Mouse (Mus musculus): Measurements from ENCODE around the gene Nbeal1. TPM values are rescaled to one million over a fixed set of nuclear protein-coding genes. Genes with fewer than 3 reads are reported as not detected.

The Nbeal1 gene
- polyA plus RNA-seq, 2 experiments: 5.2 to 8.5 TPM

GRCm38 (mm10) chr1:60343630-60344455 lies 163.4 kb downstream of the Nbeal1 start:
- WGBS: 12% methylated on average over 14 of the region's 14 CpGs
- Histone ChIP-seq H3K9ac (ENCODE audit: low read depth, low read length, severe bottlenecking) (peak overlapping the region; percentile 77), H3K4me1 (ENCODE audit: control insufficient read depth, insufficient read depth, low read length) (peaks cover 9% of the 10 kb centered on the region), H3K27me3 (ENCODE audit: control insufficient read depth, insufficient read depth, low read length) (no peaks in the 10 kb centered on the region), H3K4me3 (replicated peaks; ENCODE audit: low read length) (peak overlapping the region; percentile 57), H3K4me2 (replicated peaks; ENCODE audit: low read depth, low read length, severe bottlenecking) (peak overlapping the region; percentile 66), H3K9me3 (ENCODE audit: control insufficient read depth, low read length) (no peaks in the 10 kb centered on the region), H3K36me3 (ENCODE audit: control insufficient read depth, insufficient read depth, low read length) (peaks cover 4% of the 10 kb centered on the region), H3K27ac (replicated peaks; ENCODE audit: low read depth, low read length) (peak overlapping the region; percentile 92)
- DNase-seq (ENCODE audit: low spot score): no peak
- TF ChIP-seq POLR2A (IDR thresholded peaks at IDR 0.05; ENCODE audit: borderline replicate concordance, extremely low read depth, insufficient read depth, insufficient read length): no peak
- ATAC-seq (ENCODE audit: low FRiP score, low read depth): peak; percentile 17; the same call in 1 of the 2 replicates

- Histone ChIP-seq H3K4me3 (replicated peaks; ENCODE audit: low read length) (no peak overlapping the region), H3K4me2 (replicated peaks; ENCODE audit: low read depth, low read length, severe bottlenecking) (no peak overlapping the region), H3K9ac (ENCODE audit: low read depth, low read length, severe bottlenecking) (no peak overlapping the region), H3K27me3 (ENCODE audit: control insufficient read depth, insufficient read depth, low read length) (no peaks in the 10 kb centered on the region), H3K9me3 (ENCODE audit: control insufficient read depth, low read length) (no peaks in the 10 kb centered on the region; the same call in 1 of the 2 replicates), H3K36me3 (ENCODE audit: control insufficient read depth, insufficient read depth, low read length) (no peaks in the 10 kb centered on the region), H3K27ac (replicated peaks; ENCODE audit: low read depth, low read length) (no peak overlapping the region), H3K4me1 (ENCODE audit: control insufficient read depth, insufficient read depth, low read length) (peaks cover 9% of the 10 kb centered on the region)
- WGBS: 93% methylated on average over 6 of the region's 6 CpGs
- ATAC-seq (ENCODE audit: low FRiP score, low read depth) (no peak), DNase-seq (ENCODE audit: low spot score) (no peak)
- TF ChIP-seq POLR2A (IDR thresholded peaks at IDR 0.05; ENCODE audit: borderline replicate concordance, extremely low read depth, insufficient read depth, insufficient read length): no peak
Measured at GRCm38 (mm10) chr1:60344670-60345069, 164.3 kb downstream of the Nbeal1 start.

GRCm38 (mm10) chr1:60345712-60346111 lies 165.3 kb downstream of the Nbeal1 start:
- ATAC-seq (ENCODE audit: low FRiP score, low read depth) (no peak), DNase-seq (ENCODE audit: low spot score) (no peak)
- H3K4me3 ChIP-seq (replicated peaks; ENCODE audit: low read length): no peak overlapping the region
- H3K27me3 ChIP-seq (ENCODE audit: control insufficient read depth, insufficient read depth, low read length): no peaks in the 10 kb centered on the region
- H3K4me1 ChIP-seq (ENCODE audit: control insufficient read depth, insufficient read depth, low read length): peaks cover 9% of the 10 kb centered on the region
- H3K27ac ChIP-seq (replicated peaks; ENCODE audit: low read depth, low read length): no peak overlapping the region
- TF ChIP-seq POLR2A (IDR thresholded peaks at IDR 0.05; ENCODE audit: borderline replicate concordance, extremely low read depth, insufficient read depth, insufficient read length): no peak
- WGBS: 78% methylated on average over 2 of the region's 2 CpGs
- no peaks in the 10 kb centered on the region for H3K36me3 ChIP-seq (ENCODE audit: control insufficient read depth, insufficient read depth, low read length)
- no peak overlapping the region for H3K9ac ChIP-seq (ENCODE audit: low read depth, low read length, severe bottlenecking)
- no peak overlapping the region for H3K4me2 ChIP-seq (replicated peaks; ENCODE audit: low read depth, low read length, severe bottlenecking)
- H3K9me3 ChIP-seq (ENCODE audit: control insufficient read depth, low read length): no peaks in the 10 kb centered on the region; the same call in 1 of the 2 replicates

- WGBS: 89% methylated on average over 5 of the region's 5 CpGs
- Histone ChIP-seq H3K9me3 (ENCODE audit: control insufficient read depth, low read length) (no peaks in the 10 kb centered on the region; the same call in 1 of the 2 replicates), H3K4me1 (ENCODE audit: control insufficient read depth, insufficient read depth, low read length) (no peaks in the 10 kb centered on the region), H3K27ac (replicated peaks; ENCODE audit: low read depth, low read length) (no peak overlapping the region), H3K4me2 (replicated peaks; ENCODE audit: low read depth, low read length, severe bottlenecking) (no peak overlapping the region), H3K4me3 (replicated peaks; ENCODE audit: low read length) (no peak overlapping the region), H3K36me3 (ENCODE audit: control insufficient read depth, insufficient read depth, low read length) (peaks cover 17% of the 10 kb centered on the region), H3K9ac (ENCODE audit: low read depth, low read length, severe bottlenecking) (no peak overlapping the region), H3K27me3 (ENCODE audit: control insufficient read depth, insufficient read depth, low read length) (no peaks in the 10 kb centered on the region)
- no peak for TF ChIP-seq POLR2A (IDR thresholded peaks at IDR 0.05; ENCODE audit: borderline replicate concordance, extremely low read depth, insufficient read depth, insufficient read length)
- DNase-seq (ENCODE audit: low spot score): no peak
- ATAC-seq (ENCODE audit: low FRiP score, low read depth): no peak
Measured at GRCm38 (mm10) chr1:60352786-60353185, 172.4 kb downstream of the Nbeal1 start.

- ATAC-seq (ENCODE audit: low FRiP score, low read depth): no peak
- 100% methylated on average over 1 of the region's 1 CpGs for WGBS
- no peak overlapping the region for H3K9ac ChIP-seq (ENCODE audit: low read depth, low read length, severe bottlenecking)
Measured at GRCm38 (mm10) chr1:60361626-60362025, 181.2 kb downstream of the Nbeal1 start.

More at GRCm38 (mm10) chr1:60361626-60362025, 181.2 kb downstream of the Nbeal1 start:
- no peak for DNase-seq (ENCODE audit: low spot score)
- H3K4me2 ChIP-seq (replicated peaks; ENCODE audit: low read depth, low read length, severe bottlenecking): no peak overlapping the region
- H3K4me1 ChIP-seq (ENCODE audit: control insufficient read depth, insufficient read depth, low read length): no peaks in the 10 kb centered on the region
- H3K9me3 ChIP-seq (ENCODE audit: control insufficient read depth, low read length): no peaks in the 10 kb centered on the region
- no peaks in the 10 kb centered on the region for H3K27me3 ChIP-seq (ENCODE audit: control insufficient read depth, insufficient read depth, low read length)
- no peak for TF ChIP-seq POLR2A (IDR thresholded peaks at IDR 0.05; ENCODE audit: borderline replicate concordance, extremely low read depth, insufficient read depth, insufficient read length)
- H3K27ac ChIP-seq (replicated peaks; ENCODE audit: low read depth, low read length): no peak overlapping the region
- H3K4me3 ChIP-seq (replicated peaks; ENCODE audit: low read length): no peak overlapping the region
- peaks cover 10% of the 10 kb centered on the region for H3K36me3 ChIP-seq (ENCODE audit: control insufficient read depth, insufficient read depth, low read length)
